Mouse (Mus musculus): Measurements from ENCODE around the gene Lamc2. TPM values are rescaled to one million over a fixed set of nuclear protein-coding genes. Genes with fewer than 3 reads are reported as not detected.

Lamc2 gene
- polyA plus RNA-seq, 1 experiment from 2014 or later: 6.3 TPM

Other genes starting within 250 kb of the Lamc2 start
- 0.91 and 1.5 TPM in 2 replicates for gene Nmnat2, start 231.5 kb downstream of the Lamc2 start, polyA plus RNA-seq (2015; fragmentation: Nextera tagmentation; extraction: Ambion mirVana)
- 31.7 and 35.5 TPM in 2 replicates for gene Lamc1, start 146.3 kb upstream of the Lamc2 start, polyA plus RNA-seq (2015; fragmentation: Nextera tagmentation; extraction: Ambion mirVana)
- 0.31 and 0.33 TPM in 2 replicates for gene Shcbp1l, start 238.7 kb upstream of the Lamc2 start, polyA plus RNA-seq (2015; fragmentation: Nextera tagmentation; extraction: Ambion mirVana)

All from limb, embryonic 13.5 days (tissue).